Mouse (Mus musculus): ENCODE measurements around the gene Stra6. TPM values are rescaled to one million over a fixed set of nuclear protein-coding genes. Genes with fewer than 3 reads are reported as not detected.

Gene Stra6
- total and polyA plus RNA-seq, 2 experiments from 2014 or later = 8.8 to 20.8 TPM

GRCm38 (mm10) chr9:58196141-58196540 is 132.6 kb downstream of the Stra6 start:
- Histone ChIP-seq H3K36me3 (ENCODE audit: insufficient read depth, low read length) (no peaks in the 10 kb centered on the region), H3K4me2 (ENCODE audit: low read depth, low read length, poor library complexity, severe bottlenecking) (peak overlapping the region; percentile 66), H3K9me3 (ENCODE audit: low read length) (no peaks in the 10 kb centered on the region), H3K27ac (ENCODE audit: low read depth, low read length) (no peak overlapping the region), H3K4me3 (ENCODE audit: low read depth, low read length) (peak overlapping the region; percentile 35), H3K27me3 (ENCODE audit: insufficient read depth, low read length) (peaks cover 46% of the 10 kb centered on the region), H3K9ac (replicated peaks; ENCODE audit: low read length, poor library complexity, severe bottlenecking) (0 out of 2 replicates have a peak overlapping the region, but pooled peaks have one; percentile 39), H3K4me1 (ENCODE audit: insufficient read depth, low read length) (peaks cover 5% of the 10 kb centered on the region)
- no peak for TF ChIP-seq CTCF (IDR thresholded peaks at IDR 0.05)
- DNase-seq (ENCODE audit: low spot score) (no peak), ATAC-seq (ENCODE audit: low FRiP score) (no peak)
- WGBS = 5% methylated on average over 13 of the region's 14 CpGs

GRCm38 (mm10) chr9:58196610-58197567 is 133.3 kb downstream of the Stra6 start:
- 5% methylated on average over 46 of the region's 46 CpGs for WGBS
- H3K27me3 ChIP-seq (ENCODE audit: insufficient read depth, low read length) = peaks cover 50% of the 10 kb centered on the region
- peak overlapping the region; percentile 63; the same call in 1 of the 2 replicates for H3K9ac ChIP-seq (replicated peaks; ENCODE audit: low read length, poor library complexity, severe bottlenecking)
- H3K9me3 ChIP-seq (ENCODE audit: low read length) = no peaks in the 10 kb centered on the region
- peaks cover 6% of the 10 kb centered on the region for H3K4me1 ChIP-seq (ENCODE audit: insufficient read depth, low read length)
- TF ChIP-seq CTCF (IDR thresholded peaks at IDR 0.05) = no peak
- peak overlapping the region; percentile 35 for H3K4me3 ChIP-seq (ENCODE audit: low read depth, low read length)
- no peak overlapping the region for H3K27ac ChIP-seq (ENCODE audit: low read depth, low read length)
- no peaks in the 10 kb centered on the region for H3K36me3 ChIP-seq (ENCODE audit: insufficient read depth, low read length)
- no peak for DNase-seq (ENCODE audit: low spot score)
- ATAC-seq (ENCODE audit: low FRiP score) = no peak
- H3K4me2 ChIP-seq (ENCODE audit: low read depth, low read length, poor library complexity, severe bottlenecking) = peak overlapping the region; percentile 66

GRCm38 (mm10) chr9:58197781-58198701 is 134.5 kb downstream of the Stra6 start:
- Histone ChIP-seq H3K4me3 (ENCODE audit: low read depth, low read length) (peak overlapping the region; percentile 35), H3K4me1 (ENCODE audit: insufficient read depth, low read length) (peaks cover 6% of the 10 kb centered on the region), H3K4me2 (ENCODE audit: low read depth, low read length, poor library complexity, severe bottlenecking) (peak overlapping the region; percentile 66), H3K9me3 (ENCODE audit: low read length) (no peaks in the 10 kb centered on the region), H3K27ac (ENCODE audit: low read depth, low read length) (peak overlapping the region; percentile 47; the same call in 1 of the 2 replicates), H3K27me3 (ENCODE audit: insufficient read depth, low read length) (peaks cover 60% of the 10 kb centered on the region), H3K36me3 (ENCODE audit: insufficient read depth, low read length) (no peaks in the 10 kb centered on the region), H3K9ac (replicated peaks; ENCODE audit: low read length, poor library complexity, severe bottlenecking) (peak overlapping the region; percentile 63)
- peak; percentile 54 for DNase-seq (ENCODE audit: low spot score)
- no peak for ATAC-seq (ENCODE audit: low FRiP score)
- 1% methylated on average over 58 of the region's 58 CpGs for WGBS
- peak; percentile 75 for TF ChIP-seq CTCF (IDR thresholded peaks at IDR 0.05)

- no peak for ATAC-seq (ENCODE audit: low FRiP score)
- Histone ChIP-seq H3K27ac (ENCODE audit: low read depth, low read length) (peak overlapping the region; percentile 47), H3K9me3 (ENCODE audit: low read length) (no peaks in the 10 kb centered on the region), H3K36me3 (ENCODE audit: insufficient read depth, low read length) (no peaks in the 10 kb centered on the region), H3K4me1 (ENCODE audit: insufficient read depth, low read length) (peaks cover 6% of the 10 kb centered on the region), H3K4me2 (ENCODE audit: low read depth, low read length, poor library complexity, severe bottlenecking) (peak overlapping the region; percentile 66), H3K27me3 (ENCODE audit: insufficient read depth, low read length) (peaks cover 64% of the 10 kb centered on the region), H3K4me3 (ENCODE audit: low read depth, low read length) (peak overlapping the region; percentile 35), H3K9ac (replicated peaks; ENCODE audit: low read length, poor library complexity, severe bottlenecking) (peak overlapping the region; percentile 63; the same call in 1 of the 2 replicates)
- peak; percentile 25; the same call in 1 of the 2 replicates for TF ChIP-seq CTCF (IDR thresholded peaks at IDR 0.05)
- 3% methylated on average over 38 of the region's 38 CpGs for WGBS
- DNase-seq (ENCODE audit: low spot score) = no peak
Measured at GRCm38 (mm10) chr9:58198801-58199371, 135.3 kb downstream of the Stra6 start.

Measured in midbrain, postnatal 0 days (tissue).